Mouse (Mus musculus) hindbrain, postnatal 0 days (tissue): ENCODE measurements around the gene Me3. TPM values are rescaled to one million over a fixed set of nuclear protein-coding genes. Genes with fewer than 3 reads are reported as not detected.
"Not testable (repeated sequence)": the region's sequence is repeated elsewhere in the genome, so short reads cannot be mapped to it uniquely, and the experiment has no call there.

Experiments used
- ATAC-seq: fragments of 200-750 bp; cut with Nextera tagmentation; 2 replicates; pipeline ENCODE4 v1.8.0; 2017; ENCODE audit warnings: mild to moderate bottlenecking, moderate TSS enrichment, moderate library complexity
- DNase-seq: peaks from one replicate; pipeline ENCODE4 v3.0.0-alpha.2; 2015; ENCODE audit warnings: low spot score
- H3K27ac ChIP-seq: fragments of 300-500 bp; sonication (generic); 2 replicates; pipeline ENCODE4 v1.5.1; 2014; ENCODE audit warnings: mild to moderate bottlenecking
- H3K27me3 ChIP-seq: fragments of 300-500 bp; sonication (generic); 2 replicates; pipeline ENCODE4 v1.6.1; 2014; ENCODE audit warnings: low read length, mixed read lengths; ENCODE audit not compliant: insufficient read depth
- H3K36me3 ChIP-seq: fragments of 300-500 bp; sonication (generic); 2 replicates; pipeline ENCODE4 v1.6.1; 2014; ENCODE audit warnings: low read length, mixed read lengths; ENCODE audit not compliant: insufficient read depth
- H3K4me1 ChIP-seq: fragments of 300-500 bp; sonication (generic); 2 replicates; pipeline ENCODE4 v1.6.1; 2014; ENCODE audit warnings: antibody characterized with exemption, low read length, mixed read lengths; ENCODE audit not compliant: insufficient read depth
- H3K4me2 ChIP-seq: fragments of 300-500 bp; sonication (generic); 2 replicates; pipeline ENCODE4 v1.6.1; 2014; ENCODE audit warnings: low read depth, mild to moderate bottlenecking, low read length, moderate library complexity, mixed read lengths
- H3K4me3 ChIP-seq: fragments of 300-500 bp; sonication (generic); 2 replicates; pipeline ENCODE4 v1.5.1; 2014; ENCODE audit warnings: low read length
- H3K9ac ChIP-seq: fragments of 300-500 bp; sonication (generic); replicated peaks from 2 replicates; pipeline ENCODE4 v1.6.1; 2014; ENCODE audit warnings: mild to moderate bottlenecking, low read length, moderate library complexity, mixed read lengths
- H3K9me3 ChIP-seq: fragments of 300-500 bp; sonication (generic); 2 replicates; pipeline ENCODE4 v1.6.1; 2016; ENCODE audit warnings: low read length, mixed read lengths
- CTCF ChIP-seq: IDR thresholded peaks from 2 replicates; pipeline ENCODE4 v1.5.1; 2016; ENCODE audit warnings: antibody characterized with exemption, control low read depth, low read depth
- WGBS: fragments of 180-500 bp; shearing (Covaris S2); extraction: QIAGEN DNeasy Blood & Tissue Kit; methylation state at CpG from one replicate; pipeline ENCODE4 v1.1.7; 2014; 5-methylcytosine and 5-hydroxymethylcytosine counted together
- polyA plus RNA-seq: library from polyadenylated mRNA; unstranded; fragments of >200 nt; fragmentation: Nextera tagmentation; extraction: Ambion mirVana; gene quantifications from 2 replicates; pipeline ENCODE4 v1.2.1, GENCODE M21; 2015
- total RNA-seq: library from RNA; depleted of rRNA; stranded (reverse); fragments of >200 nt; gene quantifications from 2 replicates; pipeline ENCODE4 v1.2.3, GENCODE M21; 2014

Me3 gene
- total and polyA plus RNA-seq, 2 experiments from 2014 or later: 23.6 to 30.1 TPM

DNA sequence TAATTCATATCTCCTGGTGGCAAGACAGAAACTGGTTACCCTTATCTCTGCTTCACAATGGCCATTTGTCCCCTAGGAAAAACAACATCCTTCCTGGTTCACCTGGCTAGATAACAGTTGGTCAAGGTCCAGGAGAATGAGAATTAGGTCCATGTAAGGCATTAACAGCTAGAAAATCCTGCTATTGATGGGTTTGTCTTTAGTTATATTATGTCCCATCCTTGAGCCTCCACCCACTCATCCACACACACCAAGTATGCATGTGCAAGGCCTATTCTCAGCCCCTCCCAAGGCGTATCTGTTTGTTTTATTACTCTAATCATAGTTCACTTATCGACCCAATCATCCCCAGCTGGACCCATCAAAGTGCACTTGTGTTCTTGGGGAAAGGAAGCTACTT, 88.1 kb downstream of the Me3 start:
- no peak for TF ChIP-seq CTCF
- H3K4me1 ChIP-seq: no peaks in the 10 kb centered on the region
- no peak for ATAC-seq
- no peak for DNase-seq
- H3K27me3 ChIP-seq: no peaks in the 10 kb centered on the region
- WGBS: 85% methylated on average over 2 of the region's 2 CpGs
- H3K9me3 ChIP-seq: no peaks in the 10 kb centered on the region
- H3K9ac ChIP-seq: no peak overlapping the region
- no peak overlapping the region for H3K4me2 ChIP-seq
- no peak overlapping the region for H3K4me3 ChIP-seq
- H3K36me3 ChIP-seq: no peaks in the 10 kb centered on the region
- no peak overlapping the region for H3K27ac ChIP-seq

DNA sequence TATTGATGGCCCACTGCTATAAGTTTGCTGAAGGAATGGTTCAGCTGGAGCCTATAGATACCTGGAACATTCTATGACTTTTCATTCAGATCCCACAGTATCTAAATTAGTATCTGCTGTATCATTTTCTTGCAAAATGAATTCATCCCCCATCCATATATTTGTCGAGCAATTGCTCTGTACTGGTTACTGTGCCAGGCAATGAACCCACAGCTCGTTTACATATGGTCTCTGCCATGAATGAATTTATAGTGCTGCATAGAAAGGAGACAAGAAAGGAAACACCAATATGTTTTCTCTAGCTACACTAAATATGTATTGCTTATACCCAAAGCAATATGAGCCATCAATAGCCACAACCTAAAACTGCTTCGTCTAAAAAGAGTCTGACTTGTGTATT, 94.5 kb downstream of the Me3 start:
- Histone ChIP-seq H3K27me3 (no peaks in the 10 kb centered on the region), H3K4me1 (no peaks in the 10 kb centered on the region), H3K9me3 (no peaks in the 10 kb centered on the region), H3K27ac (no peak overlapping the region), H3K36me3 (no peaks in the 10 kb centered on the region), H3K9ac (no peak overlapping the region), H3K4me3 (no peak overlapping the region), H3K4me2 (no peak overlapping the region)
- no peak for ATAC-seq
- WGBS: 85% methylated on average over 3 of the region's 3 CpGs
- TF ChIP-seq CTCF: no peak
- DNase-seq: no peak

DNA sequence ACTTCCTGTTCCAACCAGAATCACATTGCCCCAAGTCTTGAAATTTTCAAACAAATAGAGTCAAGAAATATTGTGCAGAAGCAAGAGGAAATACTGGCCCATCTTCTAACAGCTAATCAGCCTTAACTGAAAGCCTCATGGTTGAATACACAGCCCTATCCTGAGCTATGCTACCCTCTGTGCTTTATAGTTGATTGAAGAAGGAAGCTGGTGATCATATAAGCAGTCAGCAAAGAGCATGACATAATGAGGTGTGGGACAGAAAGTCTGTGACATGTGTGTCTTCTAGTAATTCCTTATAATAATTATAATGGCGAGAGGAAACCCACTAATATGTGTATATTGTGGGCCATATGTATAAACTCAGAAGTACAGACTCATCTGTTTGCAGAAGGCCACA, 95.4 kb downstream of the Me3 start:
- H3K4me2 ChIP-seq: no peak overlapping the region
- H3K27ac ChIP-seq: no peak overlapping the region
- no peaks in the 10 kb centered on the region for H3K36me3 ChIP-seq
- 93% methylated on average over 1 of the region's 1 CpGs for whole genome bisulfite sequencing
- H3K27me3 ChIP-seq: no peaks in the 10 kb centered on the region
- no peak for TF ChIP-seq CTCF
- no peak overlapping the region for H3K9ac ChIP-seq
- H3K4me3 ChIP-seq: no peak overlapping the region
- ATAC-seq (no peak), DNase-seq (no peak)
- H3K4me1 ChIP-seq: no peaks in the 10 kb centered on the region
- H3K9me3 ChIP-seq: no peaks in the 10 kb centered on the region

DNA sequence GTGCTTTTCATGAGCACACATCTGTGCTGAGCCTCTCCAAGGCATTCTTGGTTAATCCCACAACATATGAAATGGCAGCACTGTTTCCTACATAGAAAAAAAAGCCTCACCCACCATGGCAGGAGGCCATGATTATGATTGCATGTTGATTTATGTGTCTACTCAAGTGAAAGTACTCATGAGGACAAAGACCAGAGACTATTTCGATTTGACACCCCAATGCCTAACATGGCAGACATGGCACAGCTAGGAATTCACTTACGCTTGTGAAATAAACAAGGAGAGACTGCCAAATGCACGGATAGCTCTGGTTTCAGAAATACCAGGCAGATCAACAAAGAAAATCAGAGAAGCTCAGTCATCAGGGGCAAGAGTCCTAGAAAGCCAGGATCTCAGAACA, 96.2 kb downstream of the Me3 start:
- no peak overlapping the region for H3K4me3 ChIP-seq
- 68% methylated on average over 3 of the region's 3 CpGs for WGBS
- H3K4me2 ChIP-seq: no peak overlapping the region
- TF ChIP-seq CTCF: no peak
- H3K27ac ChIP-seq: no peak overlapping the region
- no peaks in the 10 kb centered on the region for H3K36me3 ChIP-seq
- peak; percentile 38; the same call in 1 of the 2 replicates for ATAC-seq
- no peaks in the 10 kb centered on the region for H3K4me1 ChIP-seq
- DNase-seq: peak; percentile 31
- no peaks in the 10 kb centered on the region for H3K9me3 ChIP-seq
- H3K27me3 ChIP-seq: no peaks in the 10 kb centered on the region
- H3K9ac ChIP-seq: no peak overlapping the region

DNA sequence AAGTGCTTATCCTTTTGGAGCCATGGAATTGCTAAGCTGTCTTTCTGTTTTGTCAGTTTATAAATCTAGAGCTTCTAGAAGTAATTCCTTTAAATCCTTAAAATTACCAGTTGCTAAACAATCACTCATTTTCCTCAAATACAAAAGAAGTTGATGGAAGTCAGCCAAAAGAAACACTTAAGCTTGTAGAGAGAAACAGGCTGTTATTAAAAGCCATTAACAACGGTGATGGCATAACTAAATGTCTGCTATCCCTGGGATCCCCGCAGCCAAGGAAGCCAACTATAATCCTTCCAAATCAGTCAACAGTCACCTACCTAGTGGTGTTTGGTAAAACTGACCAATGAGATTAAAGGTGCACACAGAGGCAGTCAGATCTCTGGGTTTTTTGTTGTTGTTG, 98.3 kb downstream of the Me3 start:
- no peak for DNase-seq
- ATAC-seq: no peak

DNA sequence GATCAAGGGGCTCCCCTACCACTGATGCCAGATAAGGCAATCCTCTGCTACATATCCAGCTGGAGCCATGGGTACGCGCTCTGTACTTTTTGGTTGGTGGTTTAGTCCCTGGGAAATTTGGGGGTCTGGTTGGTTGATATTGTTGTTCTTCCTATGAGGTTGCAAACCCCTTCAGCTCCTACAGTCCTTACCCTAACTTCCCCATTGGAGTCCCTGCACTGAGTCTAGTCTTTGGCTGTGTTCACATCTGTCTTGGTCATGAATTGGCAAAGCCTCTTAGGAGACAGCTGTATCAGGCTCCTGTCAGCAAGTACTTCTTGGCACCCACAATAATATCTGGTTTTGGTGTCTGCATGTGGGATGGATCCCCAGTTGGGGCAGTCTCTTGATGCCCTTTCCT, 98.9 kb downstream of the Me3 start:
- not testable (repeated sequence) for H3K27me3 ChIP-seq, ATAC-seq, H3K36me3 ChIP-seq, H3K27ac ChIP-seq, H3K9me3 ChIP-seq, H3K4me2 ChIP-seq, H3K9ac ChIP-seq, H3K4me1 ChIP-seq, H3K4me3 ChIP-seq, DNase-seq
- 100% methylated on average over 2 of the region's 2 CpGs for WGBS

More for the DNA sequence above, 98.3 kb downstream of the Me3 start:
- Histone ChIP-seq H3K4me2 (no peak overlapping the region), H3K36me3 (no peaks in the 10 kb centered on the region), H3K4me1 (no peaks in the 10 kb centered on the region), H3K27me3 (no peaks in the 10 kb centered on the region), H3K9ac (no peak overlapping the region), H3K27ac (no peak overlapping the region), H3K4me3 (no peak overlapping the region), H3K9me3 (no peaks in the 10 kb centered on the region)
- TF ChIP-seq CTCF: no peak
- 48% methylated on average over 2 of the region's 2 CpGs for WGBS

DNA sequence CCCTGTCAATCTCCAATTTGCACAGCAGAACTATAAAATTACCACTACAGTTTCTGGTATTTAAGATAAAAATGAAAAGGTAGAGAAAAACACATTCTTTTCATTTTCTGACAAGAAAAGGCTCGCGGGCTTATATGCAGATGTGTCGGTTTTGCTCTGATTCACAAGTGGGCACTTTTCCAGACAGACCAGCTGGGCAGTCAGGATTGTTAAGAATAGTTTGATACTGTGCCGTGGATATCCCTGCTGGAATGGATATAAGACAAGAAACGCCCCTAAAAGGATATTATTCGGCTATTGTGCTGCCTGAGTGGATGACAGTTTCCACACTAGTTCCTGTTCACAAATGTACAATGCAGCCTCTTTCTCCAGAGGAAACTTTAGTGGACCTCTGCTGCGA, 116.2 kb downstream of the Me3 start:
- no peaks in the 10 kb centered on the region for H3K36me3 ChIP-seq
- no peaks in the 10 kb centered on the region for H3K27me3 ChIP-seq
- WGBS: 33% methylated on average over 7 of the region's 7 CpGs
- H3K27ac ChIP-seq: no peak overlapping the region
- no peaks in the 10 kb centered on the region for H3K4me1 ChIP-seq
- DNase-seq (peak; percentile 49), ATAC-seq (no peak)
- no peak overlapping the region for H3K9ac ChIP-seq
- H3K4me3 ChIP-seq: no peak overlapping the region
- no peak overlapping the region for H3K4me2 ChIP-seq
- H3K9me3 ChIP-seq: no peaks in the 10 kb centered on the region
- TF ChIP-seq CTCF: no peak
